Mouse (Mus musculus): ENCODE results near the gene Col28a1. TPM values are rescaled to one million over a fixed set of nuclear protein-coding genes. Genes with fewer than 3 reads are reported as not detected.

Col28a1 gene
- polyA plus RNA-seq, 1 experiment from 2014 or later, result 0.75 TPM

GRCm38 (mm10) chr6:8084806-8085205 is 107.6 kb downstream of the Col28a1 start:
- no peak overlapping the region for H3K4me3 ChIP-seq (ENCODE audit: low read depth, low read length)
- 67% methylated on average over 7 of the region's 7 CpGs for WGBS

GRCm38 (mm10) chr6:8083196-8083595 is 109.2 kb downstream of the Col28a1 start:
- DNase-seq (ENCODE audit: low spot score) (no peak), ATAC-seq (no peak)
- TF ChIP-seq EP300 (IDR thresholded peaks at IDR 0.05) (no peak), CTCF (IDR thresholded peaks at IDR 0.05) (no peak)
- Histone ChIP-seq H3K27ac (ENCODE audit: low read length) (no peak overlapping the region), H3K4me2 (replicated peaks; ENCODE audit: low read depth, low read length) (no peak overlapping the region), H3K9ac (replicated peaks; ENCODE audit: low read depth) (no peak overlapping the region), H3K4me3 (ENCODE audit: low read depth, low read length) (no peak overlapping the region), H3K4me1 (ENCODE audit: insufficient read depth, low read depth, low read length) (no peaks in the 10 kb centered on the region), H3K27me3 (replicated peaks; ENCODE audit: insufficient read depth, low read length) (no peaks in the 10 kb centered on the region), H3K9me3 (ENCODE audit: low read length) (no peaks in the 10 kb centered on the region), H3K36me3 (ENCODE audit: insufficient read depth, low read length) (no peaks in the 10 kb centered on the region)
- WGBS, result 92% methylated on average over 2 of the region's 2 CpGs

More at GRCm38 (mm10) chr6:8084806-8085205, 107.6 kb downstream of the Col28a1 start:
- H3K36me3 ChIP-seq (ENCODE audit: insufficient read depth, low read length), result no peaks in the 10 kb centered on the region
- H3K9me3 ChIP-seq (ENCODE audit: low read length), result no peaks in the 10 kb centered on the region
- no peaks in the 10 kb centered on the region for H3K27me3 ChIP-seq (replicated peaks; ENCODE audit: insufficient read depth, low read length)
- ATAC-seq (no peak), DNase-seq (ENCODE audit: low spot score) (no peak)
- no peaks in the 10 kb centered on the region for H3K4me1 ChIP-seq (ENCODE audit: insufficient read depth, low read depth, low read length)
- H3K4me2 ChIP-seq (replicated peaks; ENCODE audit: low read depth, low read length), result no peak overlapping the region
- H3K27ac ChIP-seq (ENCODE audit: low read length), result no peak overlapping the region
- no peak overlapping the region for H3K9ac ChIP-seq (replicated peaks; ENCODE audit: low read depth)
- TF ChIP-seq EP300 (IDR thresholded peaks at IDR 0.05) (no peak), CTCF (IDR thresholded peaks at IDR 0.05) (no peak)

DNA sequence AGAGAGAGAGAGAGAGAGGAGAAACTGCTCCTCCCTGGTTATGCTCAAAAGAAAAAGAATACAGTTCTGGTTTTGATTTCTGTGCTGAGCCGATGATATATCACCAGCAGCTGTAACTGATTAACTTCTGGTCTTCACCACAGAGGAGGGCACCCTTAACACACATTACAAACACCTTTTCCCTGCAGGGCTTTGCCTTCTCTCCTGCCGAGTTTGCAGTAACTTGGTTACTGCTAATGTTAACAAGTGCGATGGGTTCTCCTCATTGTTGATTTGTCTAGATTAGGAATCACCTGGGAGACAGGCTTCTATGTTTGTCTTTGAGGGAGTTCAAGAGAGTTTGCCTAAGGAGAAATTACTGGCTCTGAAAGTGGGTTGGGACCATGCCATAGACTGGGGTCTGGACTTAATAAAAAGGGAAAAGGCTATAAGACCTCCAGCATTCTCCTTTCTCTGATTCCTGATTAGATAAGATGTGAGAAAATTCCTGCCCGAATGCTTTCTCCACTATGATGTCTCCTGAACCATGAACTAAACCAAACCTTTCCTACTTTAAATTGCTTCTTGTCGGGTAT is 114.8 kb downstream of the Col28a1 start:
- Histone ChIP-seq H3K9ac (replicated peaks; ENCODE audit: low read depth) (no peak overlapping the region), H3K4me2 (replicated peaks; ENCODE audit: low read depth, low read length) (no peak overlapping the region), H3K27me3 (replicated peaks; ENCODE audit: insufficient read depth, low read length) (no peaks in the 10 kb centered on the region), H3K36me3 (ENCODE audit: insufficient read depth, low read length) (no peaks in the 10 kb centered on the region), H3K27ac (ENCODE audit: low read length) (no peak overlapping the region), H3K4me1 (ENCODE audit: insufficient read depth, low read depth, low read length) (no peaks in the 10 kb centered on the region), H3K9me3 (ENCODE audit: low read length) (no peaks in the 10 kb centered on the region), H3K4me3 (ENCODE audit: low read depth, low read length) (no peak overlapping the region)
- ATAC-seq (no peak), DNase-seq (ENCODE audit: low spot score) (no peak)
- WGBS, result 27% methylated on average over 5 of the region's 5 CpGs
- no peak for TF ChIP-seq CTCF (IDR thresholded peaks at IDR 0.05)
- TF ChIP-seq EP300 (IDR thresholded peaks at IDR 0.05), result no peak

GRCm38 (mm10) chr6:8074914-8075313 is 117.5 kb downstream of the Col28a1 start:
- no peaks in the 10 kb centered on the region for H3K27me3 ChIP-seq (replicated peaks; ENCODE audit: insufficient read depth, low read length)
- H3K9ac ChIP-seq (replicated peaks; ENCODE audit: low read depth), result no peak overlapping the region
- DNase-seq (ENCODE audit: low spot score) (no peak), ATAC-seq (no peak)
- 56% methylated on average over 2 of the region's 2 CpGs for WGBS
- no peaks in the 10 kb centered on the region for H3K36me3 ChIP-seq (ENCODE audit: insufficient read depth, low read length)
- no peak overlapping the region for H3K4me2 ChIP-seq (replicated peaks; ENCODE audit: low read depth, low read length)
- no peak overlapping the region for H3K4me3 ChIP-seq (ENCODE audit: low read depth, low read length)
- no peaks in the 10 kb centered on the region for H3K9me3 ChIP-seq (ENCODE audit: low read length)
- TF ChIP-seq CTCF (IDR thresholded peaks at IDR 0.05), result no peak
- TF ChIP-seq EP300 (IDR thresholded peaks at IDR 0.05), result no peak
- no peak overlapping the region for H3K27ac ChIP-seq (ENCODE audit: low read length)
- H3K4me1 ChIP-seq (ENCODE audit: insufficient read depth, low read depth, low read length), result no peaks in the 10 kb centered on the region

GRCm38 (mm10) chr6:8068979-8069378 is 123.4 kb downstream of the Col28a1 start:
- H3K27ac ChIP-seq (ENCODE audit: low read length), result no peak overlapping the region
- no peak for ATAC-seq
- WGBS, result 90% methylated on average over 5 of the region's 5 CpGs
- no peak for DNase-seq (ENCODE audit: low spot score)
- no peaks in the 10 kb centered on the region for H3K9me3 ChIP-seq (ENCODE audit: low read length)
- no peak overlapping the region for H3K9ac ChIP-seq (replicated peaks; ENCODE audit: low read depth)
- H3K36me3 ChIP-seq (ENCODE audit: insufficient read depth, low read length), result no peaks in the 10 kb centered on the region
- H3K4me3 ChIP-seq (ENCODE audit: low read depth, low read length), result no peak overlapping the region
- TF ChIP-seq EP300 (IDR thresholded peaks at IDR 0.05) (no peak), CTCF (IDR thresholded peaks at IDR 0.05) (no peak)
- no peak overlapping the region for H3K4me2 ChIP-seq (replicated peaks; ENCODE audit: low read depth, low read length)
- no peaks in the 10 kb centered on the region for H3K27me3 ChIP-seq (replicated peaks; ENCODE audit: insufficient read depth, low read length)
- H3K4me1 ChIP-seq (ENCODE audit: insufficient read depth, low read depth, low read length), result no peaks in the 10 kb centered on the region

DNA sequence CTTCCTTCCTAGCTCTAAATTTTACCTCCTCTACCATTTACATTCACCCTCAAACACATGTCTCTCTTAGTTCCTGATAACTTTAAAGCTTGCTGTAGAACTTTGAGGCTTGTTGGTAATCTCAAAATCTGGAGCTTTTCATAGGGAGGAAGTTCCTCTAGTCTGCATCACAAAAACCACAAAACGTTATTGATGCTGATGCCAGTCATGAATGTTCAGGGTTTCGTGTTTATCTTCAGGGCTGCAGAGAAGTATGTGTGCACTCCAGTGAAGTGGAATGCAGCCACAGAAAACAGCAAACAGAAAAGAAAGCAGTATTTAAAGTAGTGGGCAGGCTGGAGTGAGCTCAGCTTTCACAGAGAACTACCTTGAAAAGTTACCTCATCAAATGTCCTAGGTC is 124.0 kb downstream of the Col28a1 start:
- TF ChIP-seq EP300 (IDR thresholded peaks at IDR 0.05) (no peak), CTCF (IDR thresholded peaks at IDR 0.05) (no peak)
- H3K27ac ChIP-seq (ENCODE audit: low read length), result no peak overlapping the region
- no peak overlapping the region for H3K9ac ChIP-seq (replicated peaks; ENCODE audit: low read depth)
- no peaks in the 10 kb centered on the region for H3K27me3 ChIP-seq (replicated peaks; ENCODE audit: insufficient read depth, low read length)
- no peak overlapping the region for H3K4me3 ChIP-seq (ENCODE audit: low read depth, low read length)
- no peaks in the 10 kb centered on the region for H3K4me1 ChIP-seq (ENCODE audit: insufficient read depth, low read depth, low read length)
- H3K36me3 ChIP-seq (ENCODE audit: insufficient read depth, low read length), result no peaks in the 10 kb centered on the region
- no peak overlapping the region for H3K4me2 ChIP-seq (replicated peaks; ENCODE audit: low read depth, low read length)
- ATAC-seq, result no peak
- no peak for DNase-seq (ENCODE audit: low spot score)
- H3K9me3 ChIP-seq (ENCODE audit: low read length), result no peaks in the 10 kb centered on the region
- WGBS, result 37% methylated on average over 2 of the region's 2 CpGs

DNA sequence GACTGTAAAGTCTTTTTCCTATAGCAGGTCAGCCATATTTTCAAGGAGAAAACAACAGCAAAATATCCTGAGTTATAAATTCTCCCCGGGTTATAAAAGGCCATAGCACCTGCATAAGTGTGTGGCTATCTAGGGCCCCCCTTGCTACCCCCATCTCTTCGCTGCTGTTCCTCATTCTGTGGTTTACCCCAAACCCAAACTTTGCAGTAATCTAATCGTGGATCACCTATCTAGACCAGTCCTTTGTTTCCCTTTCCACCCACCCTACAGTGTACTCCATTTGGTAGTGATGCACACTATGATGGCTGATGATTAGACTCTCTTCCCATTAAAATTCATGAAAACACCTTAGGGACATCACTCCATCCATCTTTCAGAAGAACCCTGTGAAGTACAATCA is 125.3 kb downstream of the Col28a1 start:
- Histone ChIP-seq H3K4me2 (replicated peaks; ENCODE audit: low read depth, low read length) (no peak overlapping the region), H3K27ac (ENCODE audit: low read length) (no peak overlapping the region), H3K4me1 (ENCODE audit: insufficient read depth, low read depth, low read length) (no peaks in the 10 kb centered on the region), H3K9ac (replicated peaks; ENCODE audit: low read depth) (no peak overlapping the region), H3K4me3 (ENCODE audit: low read depth, low read length) (no peak overlapping the region), H3K27me3 (replicated peaks; ENCODE audit: insufficient read depth, low read length) (no peaks in the 10 kb centered on the region), H3K36me3 (ENCODE audit: insufficient read depth, low read length) (no peaks in the 10 kb centered on the region), H3K9me3 (ENCODE audit: low read length) (no peaks in the 10 kb centered on the region)
- DNase-seq (ENCODE audit: low spot score) (no peak), ATAC-seq (no peak)
- no peak for TF ChIP-seq CTCF (IDR thresholded peaks at IDR 0.05)
- TF ChIP-seq EP300 (IDR thresholded peaks at IDR 0.05), result no peak
- 85% methylated on average over 3 of the region's 3 CpGs for WGBS
